Mouse (Mus musculus) testis, adult 2 months (tissue): Measurements from ENCODE around the gene Ubap2l. TPM values are rescaled to one million over a fixed set of nuclear protein-coding genes. Genes with fewer than 3 reads are reported as not detected.
A peak's percentile ranks its signal among the peaks of the same experiment; 100 is the strongest.

Source experiments
- H3K27ac ChIP-seq: fragments of 200-500 bp; 2 replicates; pipeline ENCODE4 v1.5.1; 2012; ENCODE audit warnings: low read depth, low read length; ENCODE audit not compliant: control insufficient read depth, insufficient read depth
- H3K27me3 ChIP-seq: fragments of 200-500 bp; 2 replicates; pipeline ENCODE4 v1.6.1; 2012; ENCODE audit warnings: mild to moderate bottlenecking, low read length, moderate library complexity; ENCODE audit not compliant: control insufficient read depth, insufficient read depth
- H3K36me3 ChIP-seq: fragments of 200-500 bp; 2 replicates; pipeline ENCODE4 v1.6.1; 2012; ENCODE audit warnings: mild to moderate bottlenecking, low read length; ENCODE audit not compliant: control insufficient read depth, insufficient read depth
- H3K4me1 ChIP-seq: fragments of 200-500 bp; 2 replicates; pipeline ENCODE4 v1.6.1; 2012; ENCODE audit warnings: low read length; ENCODE audit not compliant: control insufficient read depth, insufficient read depth
- H3K4me3 ChIP-seq: fragments of 200-500 bp; 2 replicates; pipeline ENCODE4 v1.5.1; 2012; ENCODE audit warnings: low read depth, mild to moderate bottlenecking, low read length, moderate library complexity, mixed read lengths; ENCODE audit not compliant: control insufficient read depth
- CTCF ChIP-seq: fragments of 200-500 bp; IDR thresholded peaks from 2 replicates; pipeline ENCODE4 v1.5.1; 2012; ENCODE audit warnings: low read depth, mild to moderate bottlenecking, inconsistent platforms, low read length, moderate library complexity; ENCODE audit not compliant: control insufficient read depth, insufficient read depth, insufficient replicate concordance
- POLR2A ChIP-seq: fragments of 200-500 bp; IDR thresholded peaks from 2 replicates; pipeline ENCODE4 v1.6.1; 2012; ENCODE audit warnings: low read depth, mild to moderate bottlenecking, inconsistent platforms, low read length, moderate library complexity; ENCODE audit not compliant: control insufficient read depth
- polyA plus RNA-seq: library from polyadenylated mRNA; depleted of rRNA; stranded (reverse); fragments of >200 nt; gene quantifications from 2 replicates; pipeline ENCODE4 v1.2.3, GENCODE M21; 2012; rRNA removed

Ubap2l gene
- polyA plus RNA-seq, 1 experiment = 234 TPM

GRCm38 (mm10) chr3:89960469-89960868 is 92.0 kb downstream of the Ubap2l start:
- 0 out of 2 replicates have a peak overlapping the region, but pooled peaks have one; percentile 39 for H3K27ac ChIP-seq
- no peaks in the 10 kb centered on the region for H3K27me3 ChIP-seq
- H3K4me1 ChIP-seq = peaks cover 27% of the 10 kb centered on the region
- no peaks in the 10 kb centered on the region for H3K36me3 ChIP-seq
- TF ChIP-seq POLR2A (peak; percentile 60; the same call in 1 of the 2 replicates), CTCF (no peak)
- H3K4me3 ChIP-seq = peak overlapping the region; percentile 88

GRCm38 (mm10) chr3:89959435-89959834 is 93.0 kb downstream of the Ubap2l start:
- no peaks in the 10 kb centered on the region for H3K36me3 ChIP-seq
- H3K4me3 ChIP-seq = peak overlapping the region; percentile 88
- TF ChIP-seq CTCF (no peak), POLR2A (no peak)

GRCm38 (mm10) chr3:89957880-89958279 is 94.5 kb downstream of the Ubap2l start:
- no peak overlapping the region for H3K4me3 ChIP-seq
- TF ChIP-seq CTCF (no peak), POLR2A (no peak)
- no peak overlapping the region for H3K27ac ChIP-seq
- no peaks in the 10 kb centered on the region for H3K36me3 ChIP-seq
- H3K4me1 ChIP-seq = peaks cover 26% of the 10 kb centered on the region
- H3K27me3 ChIP-seq = no peaks in the 10 kb centered on the region

More at GRCm38 (mm10) chr3:89959435-89959834, 93.0 kb downstream of the Ubap2l start:
- Histone ChIP-seq H3K4me1 (peaks cover 27% of the 10 kb centered on the region), H3K27ac (peak overlapping the region; percentile 39), H3K27me3 (no peaks in the 10 kb centered on the region)

GRCm38 (mm10) chr3:89956177-89956971 is 96.1 kb downstream of the Ubap2l start:
- no peaks in the 10 kb centered on the region for H3K27me3 ChIP-seq
- H3K4me3 ChIP-seq = no peak overlapping the region
- H3K36me3 ChIP-seq = no peaks in the 10 kb centered on the region
- no peak overlapping the region for H3K27ac ChIP-seq
- TF ChIP-seq CTCF = no peak
- no peak for TF ChIP-seq POLR2A
- peaks cover 17% of the 10 kb centered on the region for H3K4me1 ChIP-seq

- Histone ChIP-seq H3K36me3 (no peaks in the 10 kb centered on the region), H3K4me3 (no peak overlapping the region), H3K27ac (no peak overlapping the region), H3K27me3 (no peaks in the 10 kb centered on the region), H3K4me1 (no peaks in the 10 kb centered on the region)
- TF ChIP-seq CTCF = peak; percentile 69; the same call in 1 of the 2 replicates
- no peak for TF ChIP-seq POLR2A
These were observed 99.0 kb downstream of the Ubap2l start for GRCm38 (mm10) chr3:89953420-89953819.

Other genes with a start within 250 kb of the Ubap2l start
- gene She, start 221.3 kb downstream of the Ubap2l start, polyA plus RNA-seq = 0.12 and 0.24 TPM in 2 replicates
- 0.93 and 1.1 TPM in 2 replicates for gene Il6ra, start 139.4 kb downstream of the Ubap2l start, polyA plus RNA-seq
- 26.9 and 39.9 TPM in 2 replicates for gene Atp8b2, start 89.1 kb downstream of the Ubap2l start, polyA plus RNA-seq
- 108 and 116 TPM in 2 replicates for gene Hax1, start 53.8 kb downstream of the Ubap2l start, polyA plus RNA-seq
- gene 4933434E20Rik, start 992 bp downstream of the Ubap2l start, polyA plus RNA-seq = 122 and 133 TPM in 2 replicates
- gene Tpm3, start 20.0 kb upstream of the Ubap2l start, polyA plus RNA-seq = 59.5 and 61.4 TPM in 2 replicates
- gene Nup210l, start 51.5 kb upstream of the Ubap2l start, polyA plus RNA-seq = 49.0 and 55.5 TPM in 2 replicates
- gene Rps27, start 161.0 kb upstream of the Ubap2l start, polyA plus RNA-seq = 962 and 971 TPM in 2 replicates
- gene Rab13, start 161.1 kb upstream of the Ubap2l start, polyA plus RNA-seq = 5.6 and 5.9 TPM in 2 replicates
- 12.2 and 15.4 TPM in 2 replicates for gene Jtb, start 179.0 kb upstream of the Ubap2l start, polyA plus RNA-seq
- gene Creb3l4, start 190.9 kb upstream of the Ubap2l start, polyA plus RNA-seq = 305 and 322 TPM in 2 replicates
- 22.5 and 27.4 TPM in 2 replicates for gene Slc39a1, start 195.5 kb upstream of the Ubap2l start, polyA plus RNA-seq
- gene Crtc2, start 201.5 kb upstream of the Ubap2l start, polyA plus RNA-seq = 25.1 and 33.7 TPM in 2 replicates
- gene Dennd4b, start 212.6 kb upstream of the Ubap2l start, polyA plus RNA-seq = 25.7 and 30.5 TPM in 2 replicates
- gene Gatad2b, start 240.6 kb upstream of the Ubap2l start, polyA plus RNA-seq = 26.2 and 34.5 TPM in 2 replicates